Mouse (Mus musculus): ENCODE data around the gene Qsox1.

GRCm38 (mm10) chr1:155785886-155786285 is 26.8 kb downstream of the Qsox1 start:
- TF ChIP-seq POLR2A (IDR thresholded peaks at IDR 0.05; ENCODE audit: control insufficient read depth, low read depth, low read length) (no peak), CTCF (IDR thresholded peaks at IDR 0.05; ENCODE audit: control insufficient read depth, insufficient read depth, insufficient replicate concordance, low read depth, low read length) (no peak)

Data from testis, adult 2 months (tissue).